Mouse (Mus musculus): ENCODE results near the gene BC034090. TPM values are rescaled to one million over a fixed set of nuclear protein-coding genes. Genes with fewer than 3 reads are reported as not detected.

Gene BC034090
- polyA plus RNA-seq, 1 experiment = 13.1 TPM

DNA sequence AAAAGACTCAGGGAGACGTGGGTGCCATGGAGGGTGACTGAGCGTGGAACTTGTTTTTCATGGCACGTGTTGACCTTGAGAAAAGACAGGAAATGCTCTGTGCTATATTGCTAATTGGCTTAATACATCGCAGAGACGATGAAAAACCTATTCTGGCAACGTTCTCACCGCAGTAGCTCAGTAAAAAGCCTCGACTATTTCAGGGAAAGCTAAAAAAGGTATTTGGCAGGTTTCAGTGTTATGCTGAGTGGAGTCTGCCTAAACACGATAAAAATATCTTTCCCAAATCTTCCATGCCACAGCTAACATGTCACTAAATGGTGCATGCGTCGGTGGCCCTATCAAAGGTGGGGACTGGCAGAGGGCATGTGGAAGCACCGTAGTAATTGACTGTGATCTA is 8.9 kb upstream of the BC034090 start:
- Histone ChIP-seq H3K36me3 (ENCODE audit: control insufficient read depth, insufficient read depth, low read length) (no peaks in the 10 kb centered on the region), H3K27ac (ENCODE audit: control insufficient read depth, insufficient read depth, low read length) (no peak overlapping the region), H3K27me3 (ENCODE audit: control insufficient read depth, insufficient read depth, low read length) (no peaks in the 10 kb centered on the region), H3K4me3 (ENCODE audit: control insufficient read depth, insufficient read depth, low read length) (no peak overlapping the region), H3K4me1 (replicated peaks; ENCODE audit: control insufficient read depth, insufficient read depth, low read length) (no peaks in the 10 kb centered on the region; the same call in 1 of the 2 replicates)
- no peak for TF ChIP-seq CTCF (IDR thresholded peaks at IDR 0.05; ENCODE audit: borderline replicate concordance, control insufficient read depth, extremely low read depth, insufficient read depth, low read length, poor library complexity)
- no peak for TF ChIP-seq POLR2A (IDR thresholded peaks at IDR 0.05; ENCODE audit: control insufficient read depth, extremely low read depth, insufficient read depth, low read length, poor library complexity)
- WGBS = 82% methylated on average over 12 of the region's 12 CpGs
- no peak for DNase-seq

DNA sequence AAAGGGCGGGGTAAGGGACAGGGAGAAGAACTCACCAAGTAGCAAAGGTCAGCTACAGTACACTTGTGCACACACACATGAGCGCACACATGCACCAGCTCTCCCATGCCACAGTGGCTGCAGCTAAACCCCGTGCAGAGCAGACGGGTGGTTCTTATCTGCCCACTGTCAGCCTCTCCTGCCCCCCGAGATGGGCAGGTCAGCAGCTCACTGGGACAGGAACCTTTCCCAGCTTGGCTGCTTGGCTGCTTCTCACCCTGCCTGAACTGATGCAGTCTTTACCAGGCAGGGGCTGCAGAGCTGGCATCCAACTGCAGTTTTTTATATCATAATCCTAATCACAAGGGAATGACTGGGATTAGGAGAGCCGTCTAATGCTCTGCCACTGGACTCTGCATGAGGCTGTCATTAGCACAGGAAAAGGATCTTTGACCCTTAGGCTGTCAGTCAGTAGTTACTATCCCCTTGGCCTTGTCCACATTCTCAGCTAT is 8.4 kb upstream of the BC034090 start:
- H3K4me3 ChIP-seq (ENCODE audit: control insufficient read depth, insufficient read depth, low read length) = no peak overlapping the region
- 72% methylated on average over 6 of the region's 6 CpGs for WGBS
- DNase-seq = no peak
- H3K27me3 ChIP-seq (ENCODE audit: control insufficient read depth, insufficient read depth, low read length) = no peaks in the 10 kb centered on the region; the same call in 1 of the 2 replicates
- no peak for TF ChIP-seq CTCF (IDR thresholded peaks at IDR 0.05; ENCODE audit: borderline replicate concordance, control insufficient read depth, extremely low read depth, insufficient read depth, low read length, poor library complexity)
- no peak for TF ChIP-seq POLR2A (IDR thresholded peaks at IDR 0.05; ENCODE audit: control insufficient read depth, extremely low read depth, insufficient read depth, low read length, poor library complexity)
- no peaks in the 10 kb centered on the region; the same call in 1 of the 2 replicates for H3K4me1 ChIP-seq (replicated peaks; ENCODE audit: control insufficient read depth, insufficient read depth, low read length)
- H3K27ac ChIP-seq (ENCODE audit: control insufficient read depth, insufficient read depth, low read length) = no peak overlapping the region
- no peaks in the 10 kb centered on the region for H3K36me3 ChIP-seq (ENCODE audit: control insufficient read depth, insufficient read depth, low read length)

GRCm38 (mm10) chr1:155251596-155251995 is 7.4 kb upstream of the BC034090 start:
- no peak for TF ChIP-seq POLR2A (IDR thresholded peaks at IDR 0.05; ENCODE audit: control insufficient read depth, extremely low read depth, insufficient read depth, low read length, poor library complexity)
- no peak for TF ChIP-seq CTCF (IDR thresholded peaks at IDR 0.05; ENCODE audit: borderline replicate concordance, control insufficient read depth, extremely low read depth, insufficient read depth, low read length, poor library complexity)
- H3K4me3 ChIP-seq (ENCODE audit: control insufficient read depth, insufficient read depth, low read length) = no peak overlapping the region
- no peaks in the 10 kb centered on the region; the same call in 1 of the 2 replicates for H3K4me1 ChIP-seq (replicated peaks; ENCODE audit: control insufficient read depth, insufficient read depth, low read length)
- DNase-seq = no peak
- 85% methylated on average over 5 of the region's 5 CpGs for WGBS
- H3K27me3 ChIP-seq (ENCODE audit: control insufficient read depth, insufficient read depth, low read length) = no peaks in the 10 kb centered on the region; the same call in 1 of the 2 replicates
- no peaks in the 10 kb centered on the region for H3K36me3 ChIP-seq (ENCODE audit: control insufficient read depth, insufficient read depth, low read length)
- H3K27ac ChIP-seq (ENCODE audit: control insufficient read depth, insufficient read depth, low read length) = no peak overlapping the region

DNA sequence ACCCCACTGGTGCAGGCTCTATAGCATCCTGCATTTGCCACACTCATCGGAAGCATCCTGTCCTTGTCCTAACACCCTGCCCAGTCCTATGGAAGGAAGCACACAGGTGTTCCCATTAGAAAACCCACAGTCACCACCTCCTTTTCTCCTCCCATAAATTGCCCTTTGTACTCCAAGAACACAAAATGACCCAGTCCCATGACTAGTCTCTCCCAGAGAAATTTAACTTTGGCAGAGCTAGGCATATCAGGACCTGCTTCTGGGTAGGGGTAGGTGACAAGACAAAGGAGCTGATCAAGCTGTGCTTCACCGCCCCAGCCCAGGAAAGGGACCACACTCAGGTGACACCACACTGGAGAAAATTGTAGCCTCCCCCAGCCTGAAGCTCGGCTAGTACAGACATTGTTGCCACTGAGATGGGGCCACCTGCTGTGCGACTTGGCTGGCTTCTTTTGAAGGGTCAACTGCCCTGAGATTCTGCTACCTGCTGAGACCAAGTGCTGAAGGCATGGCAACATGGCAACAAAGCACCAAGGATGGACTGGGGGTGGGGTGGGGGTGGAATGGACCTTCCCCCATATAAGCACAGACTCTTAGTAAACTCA is 6.4 kb upstream of the BC034090 start:
- H3K27me3 ChIP-seq (ENCODE audit: control insufficient read depth, insufficient read depth, low read length) = no peaks in the 10 kb centered on the region; the same call in 1 of the 2 replicates
- WGBS = 89% methylated on average over 4 of the region's 4 CpGs

DNA sequence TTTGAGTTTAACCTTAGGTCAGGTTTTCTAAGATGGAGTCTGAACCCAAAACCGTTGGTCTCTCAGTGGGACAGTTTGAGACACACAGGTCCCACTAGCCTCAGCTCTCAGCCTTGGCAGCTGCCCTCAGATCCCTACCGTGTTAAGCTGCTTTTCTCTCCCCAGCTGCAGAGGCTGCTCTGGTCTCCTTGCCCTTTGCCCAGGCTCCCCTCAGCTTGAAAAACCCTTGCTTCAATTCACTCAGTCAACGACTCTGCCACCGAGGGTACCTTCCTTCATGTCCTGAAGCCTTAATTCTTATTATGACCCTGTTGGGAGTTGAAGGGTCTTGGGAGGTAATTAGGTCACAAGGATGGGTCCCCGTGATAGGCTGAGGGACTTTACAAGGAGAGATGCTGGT is 5.7 kb upstream of the BC034090 start:
- TF ChIP-seq POLR2A (IDR thresholded peaks at IDR 0.05; ENCODE audit: control insufficient read depth, extremely low read depth, insufficient read depth, low read length, poor library complexity) (no peak), CTCF (IDR thresholded peaks at IDR 0.05; ENCODE audit: borderline replicate concordance, control insufficient read depth, extremely low read depth, insufficient read depth, low read length, poor library complexity) (no peak)
- no peak for DNase-seq
- Histone ChIP-seq H3K27ac (ENCODE audit: control insufficient read depth, insufficient read depth, low read length) (no peak overlapping the region), H3K4me1 (replicated peaks; ENCODE audit: control insufficient read depth, insufficient read depth, low read length) (peaks cover under 1% of the 10 kb centered on the region; the same call in 1 of the 2 replicates), H3K4me3 (ENCODE audit: control insufficient read depth, insufficient read depth, low read length) (no peak overlapping the region), H3K27me3 (ENCODE audit: control insufficient read depth, insufficient read depth, low read length) (no peaks in the 10 kb centered on the region; the same call in 1 of the 2 replicates), H3K36me3 (ENCODE audit: control insufficient read depth, insufficient read depth, low read length) (no peaks in the 10 kb centered on the region)
- WGBS = 74% methylated on average over 5 of the region's 5 CpGs

More for the DNA sequence above, 6.4 kb upstream of the BC034090 start:
- no peak for DNase-seq
- no peaks in the 10 kb centered on the region; the same call in 1 of the 2 replicates for H3K4me1 ChIP-seq (replicated peaks; ENCODE audit: control insufficient read depth, insufficient read depth, low read length)
- H3K4me3 ChIP-seq (ENCODE audit: control insufficient read depth, insufficient read depth, low read length) = no peak overlapping the region
- TF ChIP-seq CTCF (IDR thresholded peaks at IDR 0.05; ENCODE audit: borderline replicate concordance, control insufficient read depth, extremely low read depth, insufficient read depth, low read length, poor library complexity) (no peak), POLR2A (IDR thresholded peaks at IDR 0.05; ENCODE audit: control insufficient read depth, extremely low read depth, insufficient read depth, low read length, poor library complexity) (no peak)
- no peaks in the 10 kb centered on the region for H3K36me3 ChIP-seq (ENCODE audit: control insufficient read depth, insufficient read depth, low read length)
- no peak overlapping the region for H3K27ac ChIP-seq (ENCODE audit: control insufficient read depth, insufficient read depth, low read length)

DNA sequence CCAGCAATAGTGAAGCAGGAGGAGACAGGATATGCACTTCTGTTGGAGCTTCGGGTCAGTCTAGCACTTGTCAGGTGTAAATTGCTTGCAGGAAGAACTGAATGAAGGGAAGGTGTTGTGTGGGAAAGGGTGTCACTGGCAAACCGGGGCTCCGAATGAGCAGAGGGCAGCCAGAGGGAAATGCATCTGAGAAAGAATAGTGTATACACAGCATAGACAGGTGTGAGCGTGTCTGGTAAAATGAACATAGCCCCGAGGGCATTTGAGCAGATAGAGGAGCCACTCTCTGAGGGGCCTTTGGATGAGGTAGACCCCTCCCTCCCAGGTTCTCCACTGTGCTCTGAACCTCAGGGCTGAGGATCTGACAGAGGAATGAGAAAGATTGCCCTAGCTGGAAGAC is 3.8 kb upstream of the BC034090 start:
- H3K4me1 ChIP-seq (replicated peaks; ENCODE audit: control insufficient read depth, insufficient read depth, low read length) = peaks cover 11% of the 10 kb centered on the region
- WGBS = 69% methylated on average over 5 of the region's 5 CpGs
- DNase-seq = no peak
- TF ChIP-seq CTCF (IDR thresholded peaks at IDR 0.05; ENCODE audit: borderline replicate concordance, control insufficient read depth, extremely low read depth, insufficient read depth, low read length, poor library complexity) (no peak), POLR2A (IDR thresholded peaks at IDR 0.05; ENCODE audit: control insufficient read depth, extremely low read depth, insufficient read depth, low read length, poor library complexity) (no peak)
- H3K36me3 ChIP-seq (ENCODE audit: control insufficient read depth, insufficient read depth, low read length) = no peaks in the 10 kb centered on the region
- H3K27ac ChIP-seq (ENCODE audit: control insufficient read depth, insufficient read depth, low read length) = no peak overlapping the region
- H3K27me3 ChIP-seq (ENCODE audit: control insufficient read depth, insufficient read depth, low read length) = peaks cover 8% of the 10 kb centered on the region
- no peak overlapping the region for H3K4me3 ChIP-seq (ENCODE audit: control insufficient read depth, insufficient read depth, low read length)
